Mouse (Mus musculus): ENCODE results near the gene Fosb. TPM values are rescaled to one million over a fixed set of nuclear protein-coding genes. Genes with fewer than 3 reads are reported as not detected.

The Fosb gene
- polyA plus RNA-seq, 1 experiment from 2014 or later: not detected

DNA sequence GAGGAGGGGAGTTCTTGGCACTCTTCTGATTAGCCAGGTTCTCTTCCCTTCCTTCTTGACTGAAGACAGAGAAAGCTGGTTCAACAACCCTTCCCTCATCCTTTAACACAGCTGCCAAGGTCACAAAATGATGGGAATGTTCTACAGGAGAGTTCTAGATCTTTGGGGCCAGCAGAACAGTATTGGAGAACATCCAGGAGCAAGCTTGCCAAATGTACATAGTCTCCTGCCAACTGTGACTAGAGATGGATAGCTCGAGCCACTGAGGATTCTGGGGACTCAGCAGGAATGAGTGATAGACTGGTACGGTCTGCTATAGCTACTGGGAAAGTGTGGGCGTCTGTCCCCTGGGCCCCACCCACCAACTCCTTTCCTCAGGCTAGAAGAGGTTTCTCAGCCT is 51.5 kb downstream of the Fosb start:
- Histone ChIP-seq H3K27ac (ENCODE audit: low read depth, low read length) (no peak overlapping the region), H3K4me3 (ENCODE audit: low read depth, low read length) (no peak overlapping the region), H3K36me3 (ENCODE audit: control insufficient read depth, insufficient read depth, low read length) (no peaks in the 10 kb centered on the region), H3K9ac (ENCODE audit: low read depth, low read length) (no peak overlapping the region), H3K4me1 (replicated peaks; ENCODE audit: control insufficient read depth, insufficient read depth, low read length) (no peaks in the 10 kb centered on the region), H3K4me2 (replicated peaks; ENCODE audit: low read depth, low read length) (no peak overlapping the region), H3K27me3 (ENCODE audit: control insufficient read depth, insufficient read depth, low read length) (no peaks in the 10 kb centered on the region; the same call in 1 of the 2 replicates), H3K9me3 (ENCODE audit: control insufficient read depth, low read length) (no peaks in the 10 kb centered on the region)
- 82% methylated on average over 3 of the region's 3 CpGs for WGBS
- ATAC-seq (ENCODE audit: low FRiP score): no peak
- DNase-seq (ENCODE audit: low spot score): no peak

DNA sequence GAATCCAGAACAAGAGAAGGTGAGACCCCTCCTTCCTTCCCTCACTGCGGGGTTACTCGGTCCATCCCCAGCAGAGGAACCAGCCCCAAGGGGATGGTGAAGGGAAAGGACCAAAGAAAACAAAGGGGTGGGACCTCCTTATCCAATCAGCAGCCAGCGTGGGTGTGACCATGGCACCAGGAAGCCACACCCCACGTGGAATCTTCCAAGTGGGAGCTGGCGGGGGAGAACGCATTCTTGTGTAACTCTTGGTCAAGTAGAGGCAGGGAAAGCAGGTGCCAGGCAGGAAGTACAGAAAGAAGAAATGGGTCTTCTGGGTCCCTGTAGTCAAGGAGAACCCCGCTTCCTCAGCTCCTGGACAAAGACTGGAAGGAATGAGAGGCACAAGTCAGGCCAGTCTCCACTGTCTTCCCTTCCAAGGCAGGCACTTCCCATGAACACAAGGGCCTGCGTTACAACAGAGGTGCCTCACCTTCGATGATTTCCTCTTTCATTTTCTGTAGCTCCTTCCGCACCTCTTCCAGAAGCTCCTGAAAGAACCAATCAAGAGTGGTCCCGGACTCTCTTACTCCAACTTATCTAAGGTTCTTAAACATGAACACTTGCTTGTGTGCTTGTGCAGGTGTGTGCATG is 52.3 kb downstream of the Fosb start:
- no peaks in the 10 kb centered on the region for H3K9me3 ChIP-seq (ENCODE audit: control insufficient read depth, low read length)
- H3K4me3 ChIP-seq (ENCODE audit: low read depth, low read length): no peak overlapping the region
- peak; percentile 71 for DNase-seq (ENCODE audit: low spot score)
- no peaks in the 10 kb centered on the region for H3K4me1 ChIP-seq (replicated peaks; ENCODE audit: control insufficient read depth, insufficient read depth, low read length)
- ATAC-seq (ENCODE audit: low FRiP score): peak; percentile 78
- 36% methylated on average over 11 of the region's 11 CpGs for WGBS
- no peaks in the 10 kb centered on the region for H3K36me3 ChIP-seq (ENCODE audit: control insufficient read depth, insufficient read depth, low read length)
- no peak overlapping the region for H3K4me2 ChIP-seq (replicated peaks; ENCODE audit: low read depth, low read length)
- no peaks in the 10 kb centered on the region; the same call in 1 of the 2 replicates for H3K27me3 ChIP-seq (ENCODE audit: control insufficient read depth, insufficient read depth, low read length)
- no peak overlapping the region for H3K9ac ChIP-seq (ENCODE audit: low read depth, low read length)
- no peak overlapping the region for H3K27ac ChIP-seq (ENCODE audit: low read depth, low read length)

DNA sequence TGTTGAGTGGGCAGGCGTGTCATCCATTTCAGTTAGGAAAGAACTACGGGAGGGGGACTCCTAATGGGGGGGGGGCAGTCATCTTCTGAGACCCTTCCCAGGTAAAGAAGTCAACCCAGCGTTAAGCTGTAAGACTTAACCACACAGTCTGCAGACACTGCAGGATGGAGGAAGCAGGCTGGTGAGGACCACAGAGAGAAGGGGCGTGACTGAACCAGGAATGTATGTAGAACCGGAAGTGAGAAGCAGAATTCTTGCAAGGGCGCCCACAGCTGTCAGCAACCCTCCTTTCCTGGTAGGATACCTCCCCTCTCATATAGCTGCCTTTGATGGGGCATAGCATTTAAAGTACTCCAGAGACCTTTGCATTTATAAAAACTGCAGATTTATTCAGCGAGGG is 53.3 kb downstream of the Fosb start:
- Histone ChIP-seq H3K9ac (ENCODE audit: low read depth, low read length) (no peak overlapping the region), H3K4me2 (replicated peaks; ENCODE audit: low read depth, low read length) (no peak overlapping the region), H3K4me1 (replicated peaks; ENCODE audit: control insufficient read depth, insufficient read depth, low read length) (no peaks in the 10 kb centered on the region), H3K27me3 (ENCODE audit: control insufficient read depth, insufficient read depth, low read length) (no peaks in the 10 kb centered on the region; the same call in 1 of the 2 replicates), H3K36me3 (ENCODE audit: control insufficient read depth, insufficient read depth, low read length) (no peaks in the 10 kb centered on the region), H3K27ac (ENCODE audit: low read depth, low read length) (no peak overlapping the region), H3K4me3 (ENCODE audit: low read depth, low read length) (no peak overlapping the region), H3K9me3 (ENCODE audit: control insufficient read depth, low read length) (no peaks in the 10 kb centered on the region)
- DNase-seq (ENCODE audit: low spot score) (no peak), ATAC-seq (ENCODE audit: low FRiP score) (no peak)
- WGBS: 93% methylated on average over 7 of the region's 7 CpGs

DNA sequence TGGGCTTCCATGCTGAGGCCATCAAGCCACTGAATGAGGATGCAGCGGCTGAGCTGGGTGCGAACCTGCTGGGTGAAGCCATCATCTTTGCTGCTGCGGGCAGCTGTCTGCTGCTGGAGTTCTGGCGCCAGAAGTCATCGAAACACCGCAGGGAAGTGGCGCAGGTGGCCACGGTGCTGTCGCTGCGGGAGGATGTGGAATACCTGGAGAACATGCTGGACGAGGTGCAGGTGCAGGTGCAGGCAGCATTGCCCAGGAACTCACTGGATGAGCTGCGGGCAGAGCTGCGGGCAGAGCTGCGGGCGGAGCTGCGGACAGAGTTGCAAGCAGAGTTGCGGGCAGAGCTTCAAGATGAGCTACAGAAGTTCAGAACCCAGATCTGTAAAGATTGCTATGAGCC is 54.5 kb downstream of the Fosb start:
- Histone ChIP-seq H3K9me3 (ENCODE audit: control insufficient read depth, low read length) (no peaks in the 10 kb centered on the region), H3K36me3 (ENCODE audit: control insufficient read depth, insufficient read depth, low read length) (no peaks in the 10 kb centered on the region), H3K4me3 (ENCODE audit: low read depth, low read length) (no peak overlapping the region), H3K9ac (ENCODE audit: low read depth, low read length) (no peak overlapping the region), H3K27ac (ENCODE audit: low read depth, low read length) (no peak overlapping the region), H3K27me3 (ENCODE audit: control insufficient read depth, insufficient read depth, low read length) (no peaks in the 10 kb centered on the region; the same call in 1 of the 2 replicates), H3K4me2 (replicated peaks; ENCODE audit: low read depth, low read length) (no peak overlapping the region), H3K4me1 (replicated peaks; ENCODE audit: control insufficient read depth, insufficient read depth, low read length) (no peaks in the 10 kb centered on the region)
- WGBS: 86% methylated on average over 17 of the region's 17 CpGs
- DNase-seq (ENCODE audit: low spot score): no peak
- ATAC-seq (ENCODE audit: low FRiP score): no peak

DNA sequence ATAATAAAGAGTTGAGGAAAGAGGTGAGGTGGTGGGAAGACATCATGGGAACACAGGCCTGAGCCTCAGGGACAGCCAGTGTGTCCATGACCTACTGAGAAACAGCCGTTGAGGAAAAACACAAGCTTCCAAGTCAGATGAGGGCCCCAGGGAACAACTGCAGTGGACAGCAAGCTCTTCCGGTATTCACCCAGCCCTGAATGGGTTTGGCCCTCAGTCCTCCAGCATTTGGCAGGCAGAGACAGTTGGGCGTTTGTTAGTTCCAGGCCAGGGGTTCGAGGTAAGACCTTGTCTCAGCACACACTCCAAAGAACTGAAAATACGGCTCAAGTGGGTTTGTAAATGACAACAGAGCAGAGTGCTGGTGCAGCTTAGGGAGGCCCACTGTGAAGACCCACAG is 56.4 kb downstream of the Fosb start:
- 69% methylated on average over 5 of the region's 5 CpGs for WGBS
- Histone ChIP-seq H3K4me3 (ENCODE audit: low read depth, low read length) (no peak overlapping the region), H3K36me3 (ENCODE audit: control insufficient read depth, insufficient read depth, low read length) (no peaks in the 10 kb centered on the region), H3K27ac (ENCODE audit: low read depth, low read length) (no peak overlapping the region), H3K27me3 (ENCODE audit: control insufficient read depth, insufficient read depth, low read length) (no peaks in the 10 kb centered on the region; the same call in 1 of the 2 replicates), H3K9ac (ENCODE audit: low read depth, low read length) (no peak overlapping the region), H3K9me3 (ENCODE audit: control insufficient read depth, low read length) (no peaks in the 10 kb centered on the region), H3K4me2 (replicated peaks; ENCODE audit: low read depth, low read length) (no peak overlapping the region), H3K4me1 (replicated peaks; ENCODE audit: control insufficient read depth, insufficient read depth, low read length) (no peaks in the 10 kb centered on the region)
- DNase-seq (ENCODE audit: low spot score) (no peak), ATAC-seq (ENCODE audit: low FRiP score) (no peak)

Other genes with a start within 250 kb of the Fosb start
- 18.3 and 20.2 TPM in 2 replicates for gene Dmwd, start 233.8 kb downstream of the Fosb start, polyA plus RNA-seq (2014; fragmentation: Nextera tagmentation; extraction: Ambion mirVana)
- 10.3 and 12.2 TPM in 2 replicates for gene Dmpk, start 226.2 kb downstream of the Fosb start, polyA plus RNA-seq (2014; fragmentation: Nextera tagmentation; extraction: Ambion mirVana)
- 6.2 and 7.2 TPM in 2 replicates for gene Six5, start 215.5 kb downstream of the Fosb start, polyA plus RNA-seq (2014; fragmentation: Nextera tagmentation; extraction: Ambion mirVana)
- gene Gm4969, start 191.7 kb downstream of the Fosb start, polyA plus RNA-seq (2014; fragmentation: Nextera tagmentation; extraction: Ambion mirVana): 1.0 and 1.4 TPM in 2 replicates
- gene Fbxo46, start 190.2 kb downstream of the Fosb start, polyA plus RNA-seq (2014; fragmentation: Nextera tagmentation; extraction: Ambion mirVana): 8.7 and 8.8 TPM in 2 replicates
- gene Qpctl, start 160.8 kb downstream of the Fosb start, polyA plus RNA-seq (2014; fragmentation: Nextera tagmentation; extraction: Ambion mirVana): 11.7 and 12.0 TPM in 2 replicates
- 143 and 149 TPM in 2 replicates for gene Snrpd2, start 160.3 kb downstream of the Fosb start, polyA plus RNA-seq (2014; fragmentation: Nextera tagmentation; extraction: Ambion mirVana)
- gene Gipr, start 143.9 kb downstream of the Fosb start, polyA plus RNA-seq (2014; fragmentation: Nextera tagmentation; extraction: Ambion mirVana): 0.89 and 1.7 TPM in 2 replicates
- 1.4 and 2.0 TPM in 2 replicates for gene Eml2, start 133.6 kb downstream of the Fosb start, polyA plus RNA-seq (2014; fragmentation: Nextera tagmentation; extraction: Ambion mirVana)
- 1.6 and 2.6 TPM in 2 replicates for gene Gpr4, start 97.5 kb downstream of the Fosb start, polyA plus RNA-seq (2014; fragmentation: Nextera tagmentation; extraction: Ambion mirVana)
- 42.2 and 42.4 TPM in 2 replicates for gene Opa3, start 81.7 kb downstream of the Fosb start, polyA plus RNA-seq (2014; fragmentation: Nextera tagmentation; extraction: Ambion mirVana)
- 29.2 and 50.2 TPM in 2 replicates for gene Vasp, start 38.2 kb downstream of the Fosb start, polyA plus RNA-seq (2014; fragmentation: Nextera tagmentation; extraction: Ambion mirVana)
- 0.18 TPM in 1 of 2 replicates, not detected in the other for gene Ppm1n, start 30.0 kb downstream of the Fosb start, polyA plus RNA-seq (2014; fragmentation: Nextera tagmentation; extraction: Ambion mirVana)
- 49.6 and 52.1 TPM in 2 replicates for gene Rtn2, start 27.4 kb downstream of the Fosb start, polyA plus RNA-seq (2014; fragmentation: Nextera tagmentation; extraction: Ambion mirVana)
- 108 and 112 TPM in 2 replicates for gene Ercc1, start 34.7 kb upstream of the Fosb start, polyA plus RNA-seq (2014; fragmentation: Nextera tagmentation; extraction: Ambion mirVana)
- gene Cd3eap, start 49.4 kb upstream of the Fosb start, polyA plus RNA-seq (2014; fragmentation: Nextera tagmentation; extraction: Ambion mirVana): 14.7 and 15.2 TPM in 2 replicates
- 3.2 and 5.0 TPM in 2 replicates for gene Ppp1r13l, start 49.7 kb upstream of the Fosb start, polyA plus RNA-seq (2014; fragmentation: Nextera tagmentation; extraction: Ambion mirVana)
- 7.7 and 8.7 TPM in 2 replicates for gene Ercc2, start 72.0 kb upstream of the Fosb start, polyA plus RNA-seq (2014; fragmentation: Nextera tagmentation; extraction: Ambion mirVana)
- gene Klc3, start 94.1 kb upstream of the Fosb start, polyA plus RNA-seq (2014; fragmentation: Nextera tagmentation; extraction: Ambion mirVana): 2.3 TPM in 2 replicates
- 0.13 TPM in 1 of 2 replicates, not detected in the other for gene Ckm, start 94.7 kb upstream of the Fosb start, polyA plus RNA-seq (2014; fragmentation: Nextera tagmentation; extraction: Ambion mirVana)
- gene Mark4, start 148.8 kb upstream of the Fosb start, polyA plus RNA-seq (2014; fragmentation: Nextera tagmentation; extraction: Ambion mirVana): 11.5 and 13.3 TPM in 2 replicates
- 0.66 and 0.76 TPM in 2 replicates for gene Exoc3l2, start 153.3 kb upstream of the Fosb start, polyA plus RNA-seq (2014; fragmentation: Nextera tagmentation; extraction: Ambion mirVana)
- gene Bloc1s3, start 198.3 kb upstream of the Fosb start, polyA plus RNA-seq (2014; fragmentation: Nextera tagmentation; extraction: Ambion mirVana): 2.4 and 2.5 TPM in 2 replicates
- gene Trappc6a, start 198.3 kb upstream of the Fosb start, polyA plus RNA-seq (2014; fragmentation: Nextera tagmentation; extraction: Ambion mirVana): 45.7 and 49.8 TPM in 2 replicates
- 0.10 and 0.17 TPM in 2 replicates for gene Nkpd1, start 207.8 kb upstream of the Fosb start, polyA plus RNA-seq (2014; fragmentation: Nextera tagmentation; extraction: Ambion mirVana)

Data from hindbrain, embryonic 11.5 days (tissue).